Mouse (Mus musculus) layer of hippocampus, adult 2 months (tissue): ENCODE measurements around the gene Clba1. TPM values are rescaled to one million over a fixed set of nuclear protein-coding genes. Genes with fewer than 3 reads are reported as not detected.
A peak's percentile ranks its signal among the peaks of the same experiment; 100 is the strongest.

ENCODE experiments used
- DNase-seq, 2 experiments: peaks; one replicate each; pipeline ENCODE4 v3.0.0; 2022; ENCODE audit warnings: low spot score in 2 of 2
- H3K27ac ChIP-seq: fragments of 200-600 bp; 2 replicates; pipeline ENCODE4 v1.8.1; 2022
- H3K4me3 ChIP-seq: fragments of 200-600 bp; 2 replicates; pipeline ENCODE4 v1.8.1; 2022; ENCODE audit warnings: mild to moderate bottlenecking
- CTCF ChIP-seq: fragments of 200-600 bp; conservative IDR thresholded peaks from 2 replicates; pipeline ENCODE4 v1.8.1; 2022; ENCODE audit warnings: antibody characterized with exemption, mild to moderate bottlenecking, moderate library complexity
- total RNA-seq, 2 experiments: library from RNA; stranded (reverse); gene quantifications; 2 replicates each; pipeline ENCODE4 v1.2.3; 2021

The Clba1 gene
- total RNA-seq, 2 experiments from 2014 or later = 12.8 to 13.2 TPM

DNA sequence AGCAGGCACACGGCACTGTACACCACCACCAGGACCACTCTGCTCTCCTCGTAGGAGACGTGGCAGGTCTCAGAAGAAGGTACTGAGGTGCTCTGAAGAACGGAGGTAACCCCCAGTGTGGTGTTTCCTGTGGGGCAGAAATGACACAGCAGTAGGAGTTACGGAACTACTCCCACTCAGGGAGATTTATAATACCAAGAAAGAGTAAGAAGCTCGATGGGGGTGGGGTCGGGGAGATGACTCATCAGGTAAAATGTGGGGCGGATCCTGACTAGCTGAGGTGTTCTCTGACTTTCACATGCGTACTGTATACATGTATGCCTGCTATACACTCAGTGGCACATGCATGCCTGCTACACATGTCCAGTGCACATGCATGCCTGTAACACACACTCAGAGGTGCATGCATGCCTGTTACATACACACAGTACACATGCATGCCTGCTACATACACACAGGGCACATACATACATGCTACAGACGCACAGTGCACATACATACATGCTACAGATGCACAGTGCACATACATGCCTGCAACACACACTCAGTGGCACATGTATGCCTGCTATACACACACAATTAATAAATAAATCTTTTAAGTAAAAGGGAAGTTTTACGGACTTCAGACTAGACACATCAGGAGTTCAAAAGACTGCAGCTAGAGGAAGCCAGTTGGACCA, 44.5 kb downstream of the Clba1 start:
- Histone ChIP-seq H3K27ac (no peak overlapping the region), H3K4me3 (no peak overlapping the region)
- no peak for DNase-seq
- TF ChIP-seq CTCF = no peak

DNA sequence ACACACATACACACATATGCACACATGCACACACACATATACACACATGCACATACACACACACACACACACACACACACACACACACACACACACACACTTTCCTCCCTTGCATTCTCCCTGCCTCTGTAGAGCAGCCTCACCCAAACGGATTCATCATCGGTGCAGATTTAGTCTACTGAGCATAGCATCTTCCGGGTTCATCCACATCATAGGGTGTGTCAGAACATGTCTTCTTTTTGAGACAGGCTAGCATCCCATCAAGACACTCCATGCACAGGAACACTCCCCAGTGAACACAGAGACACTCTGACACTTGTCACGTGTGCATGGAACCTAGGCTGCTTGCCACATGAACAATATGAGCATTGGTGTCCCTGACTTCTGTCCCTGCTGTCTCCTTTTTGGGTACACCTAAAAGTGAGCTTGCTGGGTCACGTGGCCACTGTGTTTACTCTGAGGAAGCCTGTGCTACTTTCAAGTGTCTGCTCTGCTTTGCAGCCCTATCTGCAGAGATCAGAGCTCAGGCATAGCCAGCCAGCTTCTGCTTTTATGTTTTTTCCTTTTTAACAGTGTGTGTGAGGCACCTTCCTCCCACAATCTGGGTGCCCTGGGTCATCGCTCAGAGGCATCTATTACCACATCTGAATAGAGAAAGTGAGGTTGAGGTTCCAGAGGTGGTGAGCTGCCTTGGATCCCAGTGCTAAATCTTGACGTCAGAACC, 46.0 kb downstream of the Clba1 start:
- Histone ChIP-seq H3K4me3 (no peak overlapping the region), H3K27ac (no peak overlapping the region)
- DNase-seq = no peak
- TF ChIP-seq CTCF = no peak

DNA sequence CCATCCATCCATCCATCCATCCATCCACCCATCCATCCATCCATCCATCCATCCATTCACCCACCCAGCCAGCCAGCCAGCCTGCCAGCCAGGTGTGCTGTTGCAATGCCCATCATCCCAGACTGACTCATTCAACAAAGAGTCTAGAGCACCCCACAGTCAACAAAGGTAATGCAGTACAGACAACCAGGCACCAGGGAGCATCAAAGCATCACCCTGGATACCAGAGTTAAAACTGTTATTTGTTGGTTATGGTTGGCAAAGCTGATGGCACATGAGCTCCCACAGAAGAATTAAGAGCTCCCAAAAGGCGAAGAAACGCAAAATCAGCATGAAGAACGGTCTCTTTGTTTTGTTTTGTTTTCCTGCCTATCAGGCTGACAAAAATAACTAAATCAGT, 47.6 kb downstream of the Clba1 start:
- no peak overlapping the region for H3K4me3 ChIP-seq
- H3K27ac ChIP-seq = no peak overlapping the region
- peak; percentile 48 for TF ChIP-seq CTCF
- no peak for DNase-seq

DNA sequence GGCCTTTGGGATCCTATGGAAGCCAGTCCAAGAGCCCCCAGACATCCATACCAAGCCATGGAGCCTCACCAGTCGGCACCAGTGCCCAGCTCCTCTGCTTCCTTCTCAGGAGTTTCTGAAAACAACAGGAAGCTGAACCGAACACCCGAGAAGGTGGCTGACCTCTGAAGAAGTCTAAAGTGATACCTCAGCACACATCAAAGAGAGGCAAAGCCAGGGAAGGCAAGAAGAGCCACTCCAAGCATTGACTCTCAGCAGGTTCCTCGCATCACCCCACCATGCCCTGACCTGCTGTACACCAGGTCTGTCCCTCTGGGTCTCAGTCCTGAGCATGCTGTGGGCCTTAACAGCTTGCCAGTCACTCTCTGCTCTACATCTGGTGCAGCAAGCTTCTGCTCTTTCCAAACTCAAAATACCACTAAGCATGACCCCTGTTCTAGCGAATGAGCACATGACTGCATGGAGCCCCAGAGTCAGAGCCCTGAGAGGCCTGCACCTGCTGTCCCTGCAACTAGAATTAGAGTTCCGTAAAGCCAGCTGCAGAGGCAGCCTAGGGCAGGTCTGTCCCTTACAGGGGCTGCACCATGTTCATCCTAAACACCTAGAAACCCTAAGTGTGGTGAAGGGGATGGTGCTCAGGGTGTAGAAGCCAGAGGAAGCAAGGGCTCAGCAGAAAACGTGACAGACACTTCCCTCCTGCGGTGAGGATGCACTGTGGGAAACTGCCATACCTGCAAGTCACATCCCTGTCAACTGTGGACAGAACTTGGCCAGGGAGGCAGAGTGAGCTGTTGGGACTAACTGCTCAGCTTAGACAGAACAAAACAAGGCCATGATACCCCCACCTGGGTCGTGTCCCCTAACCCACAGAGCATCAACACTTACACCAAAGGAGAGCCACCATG, 48.5 kb downstream of the Clba1 start:
- Histone ChIP-seq H3K4me3 (no peak overlapping the region), H3K27ac (no peak overlapping the region)
- TF ChIP-seq CTCF = no peak
- DNase-seq = no peak

DNA sequence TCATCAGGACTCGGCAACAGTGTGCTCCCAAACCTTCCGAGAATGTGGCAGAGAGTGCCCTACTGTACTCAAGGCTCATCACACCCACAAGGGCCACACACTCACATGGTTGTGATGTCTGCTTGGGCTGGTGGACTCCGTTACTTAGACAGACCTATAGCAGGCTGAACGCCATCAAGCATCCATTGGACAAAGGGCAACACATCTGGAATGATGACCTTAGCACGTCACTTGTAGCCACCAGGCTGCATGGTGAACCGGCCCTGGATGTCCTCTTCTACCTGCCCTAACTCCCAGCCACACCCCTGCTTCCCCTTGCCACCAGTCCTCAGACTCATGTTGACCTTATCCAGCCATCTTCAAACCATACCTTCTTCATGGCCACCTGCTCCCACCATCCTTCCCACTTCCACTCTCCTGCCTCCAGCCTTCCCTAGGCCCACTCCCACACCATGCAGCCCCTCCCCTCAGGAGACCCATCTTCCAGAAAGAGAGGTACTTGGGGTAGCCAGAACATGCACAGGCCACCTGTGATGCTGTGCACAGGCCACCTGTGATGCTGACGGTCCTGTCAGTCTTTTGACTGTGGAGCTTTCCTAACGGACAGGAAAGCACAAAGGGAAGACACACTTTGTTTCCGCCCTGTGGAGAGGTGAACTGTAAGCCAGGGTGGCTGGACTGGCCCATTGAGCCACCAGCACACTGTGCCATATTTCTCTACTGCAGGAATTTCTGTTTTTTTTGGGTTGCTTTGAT, 50.0 kb downstream of the Clba1 start:
- Histone ChIP-seq H3K27ac (no peak overlapping the region), H3K4me3 (no peak overlapping the region)
- no peak for DNase-seq
- no peak for TF ChIP-seq CTCF

DNA sequence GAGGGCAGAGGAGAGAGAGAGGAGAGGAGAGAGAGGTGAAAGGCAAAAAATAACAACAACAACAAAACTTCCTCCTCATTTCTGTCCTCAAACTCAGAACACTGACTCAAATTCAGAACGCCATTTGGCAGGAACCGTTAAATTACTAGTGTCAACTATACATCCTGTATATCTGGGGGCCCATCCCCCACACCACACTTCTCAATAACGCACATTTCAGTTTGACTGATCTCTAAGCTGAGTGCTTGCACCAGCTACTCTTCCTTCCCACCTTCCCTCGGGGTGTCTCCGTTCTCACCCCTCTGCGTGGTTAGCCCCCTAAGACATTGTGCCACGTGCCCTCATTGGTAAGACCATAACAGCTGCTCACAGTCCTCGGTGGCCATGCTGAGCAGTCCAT, 51.2 kb downstream of the Clba1 start:
- H3K4me3 ChIP-seq = no peak overlapping the region
- TF ChIP-seq CTCF = no peak
- H3K27ac ChIP-seq = no peak overlapping the region
- DNase-seq = no peak

DNA sequence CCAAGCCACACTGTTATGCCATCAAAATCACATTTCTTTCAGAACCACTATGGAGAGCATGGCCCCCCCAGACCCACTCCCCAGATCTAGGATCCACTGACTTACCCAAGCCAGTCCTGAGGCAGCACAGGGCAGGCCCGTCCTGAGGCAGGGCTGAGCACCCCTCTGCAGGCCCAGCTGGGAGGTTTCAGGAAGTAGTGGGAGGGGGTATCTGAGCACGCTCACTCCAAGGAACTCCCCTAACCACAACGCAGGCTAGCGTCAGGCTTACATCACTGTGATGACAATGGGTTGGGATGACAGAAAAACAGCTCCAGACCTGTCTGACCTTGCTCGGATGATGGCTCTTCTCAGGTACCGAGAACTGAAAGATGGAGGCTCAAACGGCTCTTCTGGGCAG, 52.0 kb downstream of the Clba1 start:
- Histone ChIP-seq H3K4me3 (no peak overlapping the region), H3K27ac (no peak overlapping the region)
- no peak for DNase-seq
- no peak for TF ChIP-seq CTCF

DNA sequence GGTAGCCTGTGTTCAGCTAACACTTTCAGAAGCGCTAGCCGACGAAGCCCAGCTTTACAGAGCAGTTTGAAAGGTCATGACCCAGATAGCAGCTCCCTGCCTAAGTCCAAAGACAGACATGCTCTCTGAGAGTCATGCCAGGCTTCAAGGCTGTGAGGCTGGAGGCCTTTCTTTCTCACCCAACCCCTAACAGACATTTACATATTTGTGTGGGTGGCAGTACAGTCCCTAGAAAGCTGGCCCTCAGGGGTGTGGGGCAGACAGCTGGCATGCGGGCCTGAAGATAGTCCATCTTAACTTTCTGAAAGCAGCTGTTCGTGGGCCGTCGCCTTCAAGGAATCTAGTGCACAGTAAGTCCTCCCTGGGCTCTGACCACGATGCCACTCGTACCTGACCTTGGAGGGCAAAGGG, 53.2 kb downstream of the Clba1 start:
- Histone ChIP-seq H3K4me3 (no peak overlapping the region), H3K27ac (no peak overlapping the region)
- TF ChIP-seq CTCF = no peak
- DNase-seq = no peak

DNA sequence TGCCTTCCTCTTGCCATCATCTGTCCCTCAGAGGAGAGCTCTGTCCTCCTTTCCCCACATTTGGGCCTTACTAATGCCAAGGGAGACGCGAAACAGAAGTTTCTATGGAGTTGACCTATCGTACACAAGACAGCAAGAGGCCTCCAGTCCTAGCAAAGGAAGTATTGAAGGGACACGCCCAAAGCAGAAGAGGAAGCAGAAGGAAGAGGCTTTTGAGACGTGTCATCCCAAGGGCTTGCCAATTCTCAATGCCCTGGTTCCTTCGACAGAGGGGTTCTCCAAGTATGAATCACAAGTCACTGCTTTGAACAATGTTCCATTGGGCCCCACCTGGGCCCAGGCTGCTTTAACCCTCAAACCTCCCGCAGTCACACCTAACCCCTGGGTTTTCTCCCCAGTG, 56.1 kb downstream of the Clba1 start:
- TF ChIP-seq CTCF = no peak

More for the DNA sequence above, 56.1 kb downstream of the Clba1 start:
- no peak overlapping the region for H3K27ac ChIP-seq
- H3K4me3 ChIP-seq = no peak overlapping the region
- DNase-seq = no peak

Other genes starting within 250 kb of the Clba1 start
- gene Inf2, start 220.2 kb upstream of the Clba1 start, total RNA-seq = 100 to 1,000 TPM; 131 to 138 TPM
- gene Adssl1, start 188.9 kb upstream of the Clba1 start, total RNA-seq = 10 to 100 TPM; 10.1 to 10.6 TPM
- gene Siva1, start 164.3 kb upstream of the Clba1 start, total RNA-seq = 10 to 100 TPM; 19.6 to 20.1 TPM
- gene Akt1, start 134.1 kb upstream of the Clba1 start, total RNA-seq = 100 to 1,000 TPM; 152 to 160 TPM
- under 1 TPM; 0.44 to 0.52 TPM for gene Zbtb42, start 130.1 kb upstream of the Clba1 start, total RNA-seq
- gene Cep170b, start 88.5 kb upstream of the Clba1 start, total RNA-seq = 100 to 1,000 TPM; 194 to 210 TPM
- gene Pld4, start 48.3 kb upstream of the Clba1 start, total RNA-seq = 1 to 10 TPM; 8.6 to 9.7 TPM
- gene Ahnak2, start 6.3 kb upstream of the Clba1 start, total RNA-seq = 1 to 10 TPM; 3.3 to 3.5 TPM
- 10 to 100 TPM in 1 of 2 experiments, 1 to 10 TPM in 1; 7.1 to 10.8 TPM for gene Cdca4, start 20.5 kb downstream of the Clba1 start, total RNA-seq
- not detected for gene Gpr132, start 59.3 kb downstream of the Clba1 start, total RNA-seq
- 10 to 100 TPM; 44.1 to 52.1 TPM for gene Jag2, start 120.8 kb downstream of the Clba1 start, total RNA-seq
- gene Nudt14, start 133.2 kb downstream of the Clba1 start, total RNA-seq = 10 to 100 TPM in 1 of 2 experiments, 1 to 10 TPM in 1; 9.8 to 10.1 TPM
- gene Btbd6, start 167.5 kb downstream of the Clba1 start, total RNA-seq = 10 to 100 TPM; 55.8 to 55.9 TPM
- gene Brf1, start 191.8 kb downstream of the Clba1 start, total RNA-seq = 10 to 100 TPM; 55.6 to 57.4 TPM
- gene Pacs2, start 205.6 kb downstream of the Clba1 start, total RNA-seq = 10 to 100 TPM; 79.6 to 81.8 TPM